Mouse (Mus musculus) stomach, postnatal 0 days (tissue): ENCODE results near the gene Cox4i1.

Source experiments
- CTCF ChIP-seq: IDR thresholded peaks from 2 replicates; pipeline ENCODE4 v1.5.1; 2016; ENCODE audit warnings: antibody characterized with exemption, low read depth, mild to moderate bottlenecking, moderate library complexity
- EP300 ChIP-seq: optimal IDR thresholded peaks from 2 replicates; pipeline ENCODE3; 2016; ENCODE audit warnings: antibody characterized with exemption

DNA sequence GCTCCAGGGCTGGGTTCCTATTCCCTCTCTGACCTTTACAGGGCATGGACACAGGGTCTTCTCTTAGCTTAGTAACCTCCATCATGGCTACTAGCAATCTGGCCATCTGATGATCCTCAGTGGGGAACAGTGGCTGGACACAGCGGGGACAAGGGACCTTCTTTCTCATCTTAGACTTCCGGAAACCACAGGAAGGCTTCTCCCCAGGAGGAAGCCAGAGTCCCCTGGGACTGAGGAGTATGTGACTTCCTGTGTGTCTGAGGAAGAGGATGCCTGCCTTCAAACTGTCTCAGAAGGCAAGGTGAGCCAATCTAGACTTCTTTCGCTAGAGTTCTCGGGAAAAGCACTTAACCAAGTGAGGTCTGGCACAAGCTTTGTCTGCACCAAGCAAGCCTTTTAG lies 32.0 kb downstream of the Cox4i1 start:
- TF ChIP-seq CTCF (no peak), EP300 (no peak)
